ENCODE assay signal across 18 mouse cellular contexts in the genomic region with DNA sequence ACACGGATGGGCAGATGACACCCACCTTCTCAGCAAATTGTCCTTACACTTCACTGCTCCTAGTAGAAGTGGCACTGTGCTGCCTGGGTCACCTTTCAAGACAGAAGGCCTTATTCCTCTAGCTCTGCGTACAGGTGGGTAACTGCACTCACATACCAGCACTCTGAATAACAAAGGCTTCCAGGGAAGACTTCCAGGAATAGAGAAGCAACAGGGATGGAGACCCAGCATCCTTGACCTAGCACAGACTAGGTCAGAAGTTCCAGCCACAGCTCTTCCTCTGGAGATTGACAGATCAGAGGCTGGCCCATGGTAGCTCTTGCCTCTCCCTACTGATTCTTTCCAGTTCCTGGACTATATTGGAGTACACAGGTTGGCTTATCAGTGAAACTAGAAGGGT. TPM values are rescaled to one million over a fixed set of nuclear protein-coding genes. Genes with fewer than 3 reads are reported as not detected.
"Had no signal": no experiment of that assay in that cellular context is flagged by ENCODE, and none has a peak within 500 bp of the region (broad histone marks: within the 10 kb centered on the region; RNA-seq: fewer than 3 reads in every experiment).

No protein-coding gene starts in this region.

- H3K9ac ChIP-seq: neural tube, embryonic 15.5 days; stomach, embryonic 15.5 days had no signal

- H3K27me3 ChIP-seq: neural tube, embryonic 15.5 days; stomach, embryonic 15.5 days had no signal

- H3K4me1 ChIP-seq: neural tube, embryonic 15.5 days; stomach, embryonic 15.5 days had no signal

- H3K9me3 ChIP-seq: neural tube, embryonic 15.5 days; stomach, embryonic 15.5 days had no signal

- DNase-seq: retina, postnatal 1 day; right cerebral cortex, adult 18-20 months; right cerebral cortex, postnatal 14 days; right cerebral cortex, postnatal 25 days; right cerebral cortex, postnatal 4 days; spleen, adult 18-20 months; thymus, adult 18-20 months; thymus, adult 2 months; thymus, postnatal 14 days; thymus, postnatal 25 days; thymus, postnatal 36 days; thymus, postnatal 4 days had no signal

- H3K36me3 ChIP-seq: neural tube, embryonic 15.5 days; stomach, embryonic 15.5 days had no signal

- H3K27ac ChIP-seq: neural tube, embryonic 15.5 days; stomach, embryonic 15.5 days; stomach, postnatal 0 days had no signal

- H3K4me3 ChIP-seq: neural tube, embryonic 15.5 days; stomach, embryonic 15.5 days had no signal

- H3K4me2 ChIP-seq: neural tube, embryonic 15.5 days; stomach, embryonic 15.5 days had no signal

RNA-seq across cellular contexts. Expression of gene Gm43302, which starts 47.8 kb away (rescaled TPM):
- total RNA-seq: neutrophil, adult 5-6 weeks had no signal
- polyA plus RNA-seq: neural tube, embryonic 14.5 days; stomach, embryonic 14.5 days; stomach, embryonic 15.5 days; stomach, postnatal 0 days had no signal
